Mouse (Mus musculus) cerebellum, postnatal 25 days (tissue): ENCODE results near the gene Uap1l1.
A peak's percentile ranks its signal among the peaks of the same experiment; 100 is the strongest.

Source experiments
- DNase-seq, 2 experiments: peaks; one replicate each; pipeline ENCODE4 v3.0.0; 2021; ENCODE audit warnings: mixed read lengths in 2 of 2

The Uap1l1 gene

GRCm38 (mm10) chr2:25369996-25370395 lies 4.5 kb upstream of the Uap1l1 start:
- no peak for DNase-seq

- no peak for DNase-seq
Measured at GRCm38 (mm10) chr2:25364761-25365090, 756 bp downstream of the Uap1l1 start.

GRCm38 (mm10) chr2:25364313-25364712 lies 1.2 kb downstream of the Uap1l1 start:
- no peak for DNase-seq

GRCm38 (mm10) chr2:25363478-25364178 lies 1.9 kb downstream of the Uap1l1 start:
- DNase-seq: no peak

GRCm38 (mm10) chr2:25359848-25360247 lies 5.6 kb downstream of the Uap1l1 start:
- DNase-seq: no peak

- peak; percentile 88 to 93 for DNase-seq
Measured at GRCm38 (mm10) chr2:25356208-25357079, 9.0 kb downstream of the Uap1l1 start, which contains the start of gene Dpp7. Gene Dpp7, minus strand, starts transcription at chr2:25356359.

- peak in 1 of 2 experiments; percentile 51 for DNase-seq
Measured at GRCm38 (mm10) chr2:25355419-25356066, 9.9 kb downstream of the Uap1l1 start.

- DNase-seq: no peak
Measured at GRCm38 (mm10) chr2:25354211-25354610, 11.3 kb downstream of the Uap1l1 start.

GRCm38 (mm10) chr2:25350701-25351100 lies 14.8 kb downstream of the Uap1l1 start:
- DNase-seq: no peak

- no peak for DNase-seq
Measured at GRCm38 (mm10) chr2:25349499-25349898, 16.0 kb downstream of the Uap1l1 start.

GRCm38 (mm10) chr2:25348162-25348561 lies 17.3 kb downstream of the Uap1l1 start:
- DNase-seq: peak in 1 of 2 experiments; percentile 30

GRCm38 (mm10) chr2:25338303-25338702 lies 27.2 kb downstream of the Uap1l1 start:
- DNase-seq: no peak

GRCm38 (mm10) chr2:25333569-25333968 lies 31.9 kb downstream of the Uap1l1 start:
- no peak for DNase-seq

- peak; percentile 99 for DNase-seq
Measured at GRCm38 (mm10) chr2:25332286-25333160, 33.0 kb downstream of the Uap1l1 start, which contains the start of gene Man1b1. Gene Man1b1, plus strand, starts transcription at chr2:25332338.

GRCm38 (mm10) chr2:25331470-25331869 lies 34.0 kb downstream of the Uap1l1 start:
- no peak for DNase-seq

GRCm38 (mm10) chr2:25328440-25328839 lies 37.0 kb downstream of the Uap1l1 start:
- peak; percentile 53 to 80 for DNase-seq

GRCm38 (mm10) chr2:25326036-25326435 lies 39.4 kb downstream of the Uap1l1 start:
- no peak for DNase-seq

GRCm38 (mm10) chr2:25320084-25320483 lies 45.4 kb downstream of the Uap1l1 start:
- DNase-seq: no peak

- peak; percentile 92 to 96 for DNase-seq
Measured at GRCm38 (mm10) chr2:25318971-25319773, 46.3 kb downstream of the Uap1l1 start, which contains the start of gene Grin1. Gene Grin1, minus strand, starts transcription at chr2:25319187.

- peak; percentile 73 to 78 for DNase-seq
Measured at GRCm38 (mm10) chr2:25318119-25318966, 47.1 kb downstream of the Uap1l1 start.
